Mouse (Mus musculus): ENCODE results near the gene Mettl5.

- TF ChIP-seq CTCF (IDR thresholded peaks at IDR 0.05; ENCODE audit: low read depth, low read length) (no peak), POLR2A (IDR thresholded peaks at IDR 0.05; ENCODE audit: borderline replicate concordance, low read depth, low read length) (no peak)
Observed at GRCm38 (mm10) chr2:69884581-69884980, 834 bp downstream of the Mettl5 start.
